Mouse (Mus musculus) stomach, postnatal 0 days (tissue): ENCODE results near the gene Unc93b1. TPM values are rescaled to one million over a fixed set of nuclear protein-coding genes. Genes with fewer than 3 reads are reported as not detected.

Source experiments
- ATAC-seq: fragments of 200-750 bp; cut with Nextera tagmentation; 2 replicates; pipeline ENCODE4 v1.8.0; 2017; ENCODE audit not compliant: low FRiP score, low TSS enrichment
- DNase-seq: peaks from one replicate; pipeline ENCODE4 v3.0.0-alpha.2; 2016; ENCODE audit warnings: low spot score
- H3K27ac ChIP-seq: fragments of 300-500 bp; sonication (generic); replicated peaks from 2 replicates; pipeline ENCODE4 v1.5.1; 2014; ENCODE audit warnings: mild to moderate bottlenecking, control low read depth
- H3K27me3 ChIP-seq: fragments of 300-500 bp; sonication (generic); 2 replicates; pipeline ENCODE4 v1.6.1; 2014; ENCODE audit warnings: low read length; ENCODE audit not compliant: control insufficient read depth, insufficient read depth
- H3K36me3 ChIP-seq: fragments of 300-500 bp; sonication (generic); 2 replicates; pipeline ENCODE4 v1.6.1; 2014; ENCODE audit warnings: low read length, mixed read lengths; ENCODE audit not compliant: control insufficient read depth, insufficient read depth
- H3K4me1 ChIP-seq: fragments of 300-500 bp; sonication (generic); replicated peaks from 2 replicates; pipeline ENCODE4 v1.6.1; 2014; ENCODE audit warnings: antibody characterized with exemption; ENCODE audit not compliant: control insufficient read depth, insufficient read depth
- H3K4me2 ChIP-seq: fragments of 300-500 bp; sonication (generic); replicated peaks from 2 replicates; pipeline ENCODE4 v1.6.1; 2014; ENCODE audit warnings: low read depth, mild to moderate bottlenecking, control low read depth, moderate library complexity
- H3K4me3 ChIP-seq: fragments of 300-500 bp; sonication (generic); 2 replicates; pipeline ENCODE4 v1.5.1; 2014; ENCODE audit warnings: low read depth, low read length, control low read depth
- H3K9ac ChIP-seq: fragments of 300-500 bp; sonication (generic); 2 replicates; pipeline ENCODE4 v1.6.1; 2014; ENCODE audit warnings: mild to moderate bottlenecking, low read length, control low read depth, mixed read lengths
- H3K9me3 ChIP-seq: fragments of 300-500 bp; sonication (generic); 2 replicates; pipeline ENCODE4 v1.6.1; 2016; ENCODE audit warnings: low read length; ENCODE audit not compliant: control insufficient read depth
- CTCF ChIP-seq: IDR thresholded peaks from 2 replicates; pipeline ENCODE4 v1.5.1; 2016; ENCODE audit warnings: antibody characterized with exemption, low read depth, mild to moderate bottlenecking, moderate library complexity
- EP300 ChIP-seq: optimal IDR thresholded peaks from 2 replicates; pipeline ENCODE3; 2016; ENCODE audit warnings: antibody characterized with exemption
- whole genome bisulfite sequencing: fragments of 180-500 bp; shearing (Covaris S2); extraction: QIAGEN DNeasy Blood & Tissue Kit; methylation state at CpG from one replicate; pipeline ENCODE4 v1.1.7; 2014; 5-methylcytosine and 5-hydroxymethylcytosine counted together
- polyA plus RNA-seq: library from polyadenylated mRNA; unstranded; fragments of >200 nt; fragmentation: Nextera tagmentation; extraction: Ambion mirVana; gene quantifications from 2 replicates; pipeline ENCODE4 v1.2.1, GENCODE M21; 2015

Gene Unc93b1
- polyA plus RNA-seq, 1 experiment from 2014 or later: 19.7 TPM

DNA sequence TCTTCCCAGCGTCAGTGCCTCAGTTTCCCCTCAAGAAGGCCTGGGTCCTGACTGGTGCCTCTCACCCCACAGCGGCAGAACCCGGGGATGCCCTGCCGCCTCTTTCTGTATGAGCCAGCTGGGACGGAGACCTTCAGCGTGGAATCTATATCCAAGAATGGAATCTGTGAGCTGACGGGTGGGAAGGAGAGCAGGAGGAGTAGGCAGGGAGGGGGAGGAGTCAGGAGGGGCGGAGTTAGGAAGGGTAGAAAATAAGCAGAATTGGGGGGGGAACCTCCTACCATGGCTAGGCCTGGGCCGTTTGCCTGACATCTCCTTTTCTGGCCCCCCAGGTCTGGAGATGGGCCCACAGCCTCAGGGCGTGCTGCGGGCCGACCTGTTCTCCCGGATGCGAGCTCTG, 53.1 kb downstream of the Unc93b1 start:
- Histone ChIP-seq H3K9ac (no peak overlapping the region), H3K9me3 (no peaks in the 10 kb centered on the region), H3K27ac (no peak overlapping the region), H3K4me1 (peaks cover 5% of the 10 kb centered on the region; the same call in 1 of the 2 replicates), H3K4me3 (no peak overlapping the region), H3K27me3 (no peaks in the 10 kb centered on the region), H3K36me3 (no peaks in the 10 kb centered on the region), H3K4me2 (no peak overlapping the region)
- 82% methylated on average over 14 of the region's 14 CpGs for WGBS
- ATAC-seq: no peak
- TF ChIP-seq EP300 (no peak), CTCF (no peak)
- DNase-seq: no peak

DNA sequence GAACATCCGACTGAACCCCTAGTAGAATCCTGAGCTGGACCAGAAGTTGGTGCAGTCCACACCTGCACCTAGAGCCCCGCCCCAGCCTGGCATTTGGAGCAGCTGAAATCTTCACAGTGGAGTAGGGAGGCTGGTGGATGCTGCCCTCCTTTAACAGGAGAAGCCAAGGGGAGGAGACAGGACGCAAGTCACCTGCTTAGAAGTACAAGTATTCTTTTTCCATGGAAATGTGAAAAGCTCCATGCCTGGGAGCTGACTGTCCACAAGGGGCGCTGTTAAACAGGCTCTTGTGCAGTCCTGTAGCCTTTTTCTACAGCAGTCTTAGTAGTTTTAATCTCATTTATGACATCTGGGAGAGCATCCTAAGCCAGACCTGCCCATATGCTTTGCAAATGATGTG, 53.8 kb downstream of the Unc93b1 start:
- DNase-seq (no peak), ATAC-seq (no peak)
- 84% methylated on average over 4 of the region's 4 CpGs for whole genome bisulfite sequencing

DNA sequence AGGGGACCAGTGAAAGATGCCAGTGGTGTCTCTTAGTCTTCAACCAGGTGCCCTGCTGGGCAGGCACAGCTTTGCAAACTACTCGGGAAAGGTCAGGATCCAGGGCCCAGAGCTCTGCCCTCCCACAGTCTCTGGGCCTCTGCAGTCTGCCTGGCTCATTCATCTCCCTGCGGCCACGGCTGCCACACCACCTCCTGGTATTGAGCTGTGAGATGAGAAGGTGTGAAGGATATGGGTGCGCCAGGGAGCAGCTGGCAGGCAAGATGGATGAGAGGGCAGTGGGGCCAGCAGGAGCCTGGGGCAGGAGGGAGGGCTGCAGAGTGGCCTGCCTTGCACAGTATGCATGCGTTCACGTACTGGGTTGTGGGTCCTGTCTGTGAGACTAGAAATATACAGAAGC, 55.8 kb downstream of the Unc93b1 start:
- Histone ChIP-seq H3K4me1 (0 out of 2 replicates have a peak, but pooled peaks cover 5% of the 10 kb centered on the region), H3K27me3 (no peaks in the 10 kb centered on the region), H3K4me2 (no peak overlapping the region), H3K27ac (no peak overlapping the region), H3K36me3 (no peaks in the 10 kb centered on the region), H3K4me3 (no peak overlapping the region), H3K9ac (no peak overlapping the region), H3K9me3 (no peaks in the 10 kb centered on the region)
- DNase-seq (no peak), ATAC-seq (no peak)
- TF ChIP-seq CTCF (no peak), EP300 (no peak)
- 41% methylated on average over 6 of the region's 6 CpGs for WGBS

More for the DNA sequence above, 53.8 kb downstream of the Unc93b1 start:
- Histone ChIP-seq H3K4me1 (peaks cover 5% of the 10 kb centered on the region; the same call in 1 of the 2 replicates), H3K4me2 (no peak overlapping the region), H3K36me3 (no peaks in the 10 kb centered on the region), H3K27ac (no peak overlapping the region), H3K9me3 (no peaks in the 10 kb centered on the region), H3K27me3 (no peaks in the 10 kb centered on the region), H3K9ac (no peak overlapping the region), H3K4me3 (no peak overlapping the region)
- TF ChIP-seq EP300 (no peak), CTCF (peak; percentile 47)

DNA sequence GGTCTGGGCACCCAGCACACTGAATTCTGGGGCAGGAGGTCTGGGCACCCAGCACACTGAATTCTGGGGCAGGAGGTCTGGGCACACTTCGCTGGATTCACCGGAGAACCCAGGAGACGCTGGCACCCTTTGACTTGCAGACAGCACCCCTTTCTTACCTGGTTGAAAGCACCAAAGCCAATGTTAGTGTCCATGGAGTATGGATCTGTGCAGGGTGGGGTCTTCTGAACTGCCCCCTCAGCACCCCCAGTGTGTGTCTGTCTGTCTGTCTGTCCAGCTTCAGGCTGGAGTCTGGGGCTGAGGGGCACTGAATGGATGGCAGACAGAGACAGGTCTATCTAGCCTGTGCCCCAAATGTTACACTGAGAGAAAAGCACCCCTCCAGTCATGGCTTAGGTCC, 56.6 kb downstream of the Unc93b1 start:
- TF ChIP-seq CTCF (no peak), EP300 (no peak)
- no peak for ATAC-seq
- 97% methylated on average over 3 of the region's 3 CpGs for WGBS

DNA sequence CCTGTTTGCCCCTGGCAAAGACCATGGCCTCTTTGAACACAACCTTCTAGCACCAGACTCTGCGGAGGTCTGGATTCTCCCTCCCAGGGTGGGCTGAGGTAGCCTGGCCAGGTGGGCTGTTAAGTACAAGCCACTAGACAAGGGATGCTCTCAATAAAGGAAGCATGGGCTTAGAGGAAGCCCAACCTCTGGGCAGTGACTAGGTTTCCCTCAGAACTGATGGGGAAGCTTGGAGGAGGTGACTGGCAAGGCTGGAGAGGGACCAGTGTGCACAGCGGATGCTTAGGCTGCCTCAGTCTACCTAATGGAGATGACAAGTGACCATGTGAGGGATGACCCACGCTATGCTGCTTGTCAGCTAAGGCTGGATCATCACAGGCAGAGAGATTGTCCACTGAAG, 57.0 kb downstream of the Unc93b1 start:
- ATAC-seq: no peak
- Histone ChIP-seq H3K4me1 (0 out of 2 replicates have a peak, but pooled peaks cover under 1% of the 10 kb centered on the region), H3K4me2 (no peak overlapping the region), H3K9ac (no peak overlapping the region), H3K36me3 (no peaks in the 10 kb centered on the region), H3K27me3 (no peaks in the 10 kb centered on the region), H3K9me3 (no peaks in the 10 kb centered on the region), H3K27ac (no peak overlapping the region), H3K4me3 (no peak overlapping the region)
- DNase-seq: no peak
- 86% methylated on average over 3 of the region's 3 CpGs for WGBS
- TF ChIP-seq EP300: no peak
- no peak for TF ChIP-seq CTCF

More for the DNA sequence above, 56.6 kb downstream of the Unc93b1 start:
- no peaks in the 10 kb centered on the region for H3K36me3 ChIP-seq
- H3K9ac ChIP-seq: no peak overlapping the region
- H3K4me3 ChIP-seq: no peak overlapping the region
- 0 out of 2 replicates have a peak, but pooled peaks cover 4% of the 10 kb centered on the region for H3K4me1 ChIP-seq
- H3K27ac ChIP-seq: no peak overlapping the region
- no peaks in the 10 kb centered on the region for H3K27me3 ChIP-seq
- H3K4me2 ChIP-seq: no peak overlapping the region
- no peaks in the 10 kb centered on the region for H3K9me3 ChIP-seq
- DNase-seq: no peak

DNA sequence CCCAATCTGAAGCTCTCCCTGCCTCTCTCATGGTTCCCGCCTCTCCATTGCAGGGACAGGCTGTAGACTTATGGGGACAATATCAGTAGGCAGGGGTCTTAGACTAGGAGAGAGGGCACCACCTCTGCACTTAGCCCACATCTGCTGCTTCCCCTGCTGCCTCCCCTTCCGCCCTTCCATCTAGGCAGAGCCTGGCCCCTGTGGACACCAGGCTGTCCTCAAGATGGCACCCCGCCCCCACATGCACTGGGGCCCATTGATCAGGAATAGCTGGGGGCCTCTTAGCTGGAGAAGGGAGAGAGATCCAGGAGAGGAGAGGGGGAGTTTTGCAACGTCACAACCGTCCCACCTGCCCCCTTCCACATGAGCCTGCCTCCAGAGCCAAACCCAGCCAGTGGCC, 57.4 kb downstream of the Unc93b1 start, which contains the start of gene Tbx10:
Gene Tbx10, plus strand, starts transcription at position 337 of the 400 bp plus-strand sequence.
- no peak for ATAC-seq
- H3K4me2 ChIP-seq: no peak within 1 kb of the TSS
- H3K9ac ChIP-seq: no peak within 1 kb of the TSS

More for the DNA sequence above, 57.4 kb downstream of the Unc93b1 start, which contains the start of gene Tbx10:
- no peak for DNase-seq
- 51% methylated on average over 5 of the region's 5 CpGs for WGBS
- Histone ChIP-seq H3K27me3 (no peaks in the 10 kb centered on the region), H3K4me1 (no peaks in the 10 kb centered on the region), H3K36me3 (no peaks in the 10 kb centered on the region), H3K9me3 (no peaks in the 10 kb centered on the region), H3K4me3 (no peak within 1 kb of the TSS), H3K27ac (no peak within 1 kb of the TSS)
- no peak for TF ChIP-seq EP300
- TF ChIP-seq CTCF: no peak
